Mouse (Mus musculus): ENCODE measurements around the gene Zw10. TPM values are rescaled to one million over a fixed set of nuclear protein-coding genes. Genes with fewer than 3 reads are reported as not detected.

Zw10 gene
- total RNA-seq, 2 experiments from 2014 or later, result 10.4 to 11.8 TPM

Other genes with a start within 250 kb of the Zw10 start
- gene Zbtb16, start 219.4 kb upstream of the Zw10 start, total RNA-seq (2021), result 100 to 1,000 TPM; 118 to 222 TPM
- gene Htr3a, start 144.5 kb upstream of the Zw10 start, total RNA-seq (2021), result not detected
- not detected for gene Htr3b, start 90.6 kb upstream of the Zw10 start, total RNA-seq (2021)
- 100 to 1,000 TPM; 137 to 152 TPM for gene Usp28, start 70.2 kb upstream of the Zw10 start, total RNA-seq (2021)
- gene Tmprss5, start 25.6 kb downstream of the Zw10 start, total RNA-seq (2021), result under 1 TPM in 1 of 2 experiments, not detected in 1; 0.28 TPM
- not detected for gene Gm4894, start 194.9 kb downstream of the Zw10 start, total RNA-seq (2021)

Data from heart, postnatal 36 days (tissue).